Mouse (Mus musculus): ENCODE data around the gene Phactr2.

Phactr2 gene

DNA sequence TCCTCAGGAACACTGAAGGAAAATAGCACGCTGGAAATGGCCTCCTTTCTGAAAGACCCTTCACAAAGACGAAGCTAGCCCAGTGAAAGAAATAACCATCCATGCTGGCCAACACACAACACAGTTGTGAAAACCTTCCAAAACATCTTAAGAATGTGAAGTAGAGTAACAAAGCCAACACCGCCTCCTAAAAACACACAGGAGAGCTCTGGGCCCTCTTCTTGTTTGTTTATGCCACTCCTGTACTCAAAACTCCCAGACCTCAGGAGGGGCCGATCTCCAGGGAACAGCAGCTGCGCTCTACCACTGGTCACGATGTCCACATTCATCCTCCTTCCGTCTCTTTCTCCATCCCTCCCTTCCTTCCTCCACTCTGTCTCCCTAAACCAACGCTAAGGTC, 202.5 kb downstream of the Phactr2 start:
- DNase-seq: no peak

DNA sequence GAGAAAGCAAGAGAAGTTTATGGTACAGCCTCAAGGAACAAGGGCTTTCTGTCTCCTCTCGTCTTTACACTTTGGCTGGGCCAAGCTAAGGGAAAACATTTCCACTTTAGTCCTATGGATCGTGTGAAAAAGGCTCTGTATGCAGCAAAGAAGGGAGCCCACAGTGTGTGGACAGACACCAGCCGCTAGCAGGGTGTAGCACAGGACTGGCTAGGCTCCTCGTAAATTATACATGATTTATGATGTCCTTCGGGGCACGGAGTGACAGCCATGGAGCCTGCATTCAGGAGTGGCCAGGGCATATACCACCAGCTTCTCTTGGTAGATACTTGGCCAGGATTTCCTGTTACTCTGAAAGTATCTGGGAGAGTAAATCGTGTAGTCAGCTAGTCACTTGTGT, 203.1 kb downstream of the Phactr2 start:
- no peak for DNase-seq

DNA sequence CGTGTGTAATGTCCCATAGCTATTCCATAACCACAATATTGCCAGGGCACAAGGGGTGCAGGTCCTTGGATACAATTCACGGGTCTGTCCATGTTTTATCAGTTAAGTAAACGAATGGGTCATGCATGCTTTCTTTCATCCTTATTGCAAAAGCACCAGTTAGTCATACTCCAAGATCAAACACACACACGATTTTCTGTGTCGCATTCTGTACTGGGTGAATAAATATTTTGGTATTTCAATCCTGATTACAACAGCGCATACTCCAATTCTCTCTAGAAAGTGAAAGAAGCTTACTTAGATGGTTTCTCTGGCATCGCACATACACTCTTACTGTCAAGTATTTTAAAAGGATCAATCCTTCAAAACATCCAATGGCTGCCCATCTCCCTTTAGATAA, 203.9 kb downstream of the Phactr2 start:
- no peak for DNase-seq

DNA sequence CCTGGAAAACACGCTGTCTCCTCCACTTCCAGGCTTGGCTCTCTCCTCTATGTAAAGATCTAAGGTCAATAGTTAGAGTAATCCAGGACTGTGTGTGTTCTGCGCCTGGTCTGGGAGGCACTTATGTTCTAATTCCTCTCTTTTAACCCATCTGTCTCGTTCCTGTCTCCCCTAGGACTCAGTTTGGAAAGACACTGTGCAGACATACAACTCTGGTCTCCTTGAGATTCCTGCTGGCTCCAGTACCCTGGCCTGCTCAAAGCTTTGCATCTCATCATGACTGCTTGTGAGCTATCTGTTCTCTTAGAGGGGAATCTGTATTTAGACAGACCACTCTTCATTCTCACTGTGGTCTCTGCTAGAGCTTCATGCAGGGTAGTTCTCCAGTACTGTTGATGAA, 215.0 kb downstream of the Phactr2 start:
- DNase-seq: no peak

DNA sequence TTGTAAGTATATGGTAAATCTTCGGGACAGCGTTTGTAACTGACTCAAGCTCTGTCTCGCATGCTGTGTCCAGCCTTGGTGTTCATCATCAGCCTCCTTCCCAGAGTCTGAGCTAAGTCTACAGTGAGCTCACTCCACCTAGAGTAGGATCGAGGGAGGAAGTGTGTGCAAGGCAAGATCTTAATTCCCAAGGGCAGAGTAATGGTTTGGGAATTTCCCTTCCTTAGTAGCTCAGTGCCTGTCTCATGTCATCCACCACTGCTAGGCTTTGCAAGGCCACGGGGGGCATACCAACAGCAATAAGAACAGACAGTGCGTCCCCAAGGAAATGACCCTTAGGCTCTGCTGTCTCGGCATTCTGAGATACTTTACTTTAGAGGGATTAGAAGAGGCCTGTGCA, 218.0 kb downstream of the Phactr2 start:
- peak; percentile 11 to 27 for DNase-seq

DNA sequence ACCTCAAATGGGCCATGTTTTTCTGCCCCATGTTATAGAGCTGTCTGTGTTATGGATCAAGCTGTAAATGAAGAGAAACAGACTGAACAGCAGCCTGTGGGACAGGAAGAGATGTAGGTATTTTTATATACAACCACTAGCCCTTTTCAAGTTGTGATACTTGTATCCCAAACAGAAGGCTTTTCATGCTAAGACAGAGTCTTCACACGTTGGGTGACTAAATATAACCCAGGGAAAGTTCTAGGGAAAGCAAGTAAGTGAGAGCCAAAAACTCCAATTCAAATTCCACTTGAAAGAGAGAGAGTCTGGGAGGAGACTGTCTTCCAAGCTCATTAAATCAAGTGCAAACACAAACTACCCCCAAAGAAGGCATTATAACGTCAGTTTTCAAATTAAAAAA, 223.9 kb downstream of the Phactr2 start:
- DNase-seq: no peak

DNA sequence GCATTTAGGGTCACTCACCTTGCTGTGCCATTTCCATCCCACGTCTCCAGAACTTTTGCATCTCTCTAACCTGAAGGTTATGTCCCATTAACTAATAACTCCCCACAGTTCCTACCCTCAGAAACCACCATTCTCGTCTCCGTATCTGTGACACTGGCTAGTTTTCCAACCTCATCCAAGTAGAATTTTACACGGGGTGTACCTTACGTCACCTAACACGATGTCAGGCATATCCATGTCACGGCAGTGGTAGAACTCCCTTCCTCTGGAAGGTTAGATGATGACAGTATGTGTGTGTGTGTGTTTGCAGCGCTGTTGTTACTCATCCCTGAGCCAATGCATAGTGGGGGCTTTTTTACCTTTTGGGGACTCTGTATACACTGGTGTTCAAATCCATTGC, 225.1 kb downstream of the Phactr2 start:
- no peak for DNase-seq

DNA sequence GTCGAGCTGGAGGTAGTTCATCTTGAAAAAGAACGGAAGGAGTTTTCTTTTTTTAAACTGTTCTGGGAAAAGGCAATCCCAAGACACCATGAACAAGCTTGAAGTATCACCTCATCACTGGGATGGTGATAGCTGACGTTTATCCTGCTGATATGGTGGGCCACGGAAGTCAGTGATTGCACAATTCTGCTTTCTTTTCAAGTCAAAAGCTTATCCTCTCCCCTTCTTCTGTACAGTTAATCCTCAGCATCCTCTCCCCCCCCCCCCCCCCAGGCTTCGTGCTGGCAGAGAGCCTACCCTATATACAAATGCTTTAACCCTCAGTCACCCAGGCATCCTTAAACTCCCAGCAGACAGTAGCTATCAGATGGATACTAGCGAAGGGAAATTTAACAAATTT, 228.5 kb downstream of the Phactr2 start:
- DNase-seq: no peak

DNA sequence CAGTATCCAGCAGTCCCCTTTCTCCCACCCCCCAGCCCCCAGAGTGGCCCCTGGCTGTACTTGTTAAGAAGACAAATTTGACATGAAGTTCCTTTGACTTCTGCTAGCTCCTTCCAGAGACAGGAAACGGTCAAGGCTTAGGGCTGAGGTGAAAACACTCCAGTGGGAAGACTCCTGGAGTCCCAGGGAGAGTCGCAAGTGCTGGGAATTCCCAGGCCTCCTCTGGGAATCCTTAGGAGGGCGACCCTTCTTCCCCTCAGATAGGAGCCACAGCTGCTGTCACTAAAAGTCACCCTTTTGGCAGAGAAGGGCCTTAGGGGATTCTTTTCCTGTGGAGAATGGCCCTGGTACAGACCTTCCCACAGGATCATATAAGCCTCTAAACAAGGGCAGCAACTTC, 230.0 kb downstream of the Phactr2 start:
- peak in 1 of 2 experiments; percentile 14 for DNase-seq

DNA sequence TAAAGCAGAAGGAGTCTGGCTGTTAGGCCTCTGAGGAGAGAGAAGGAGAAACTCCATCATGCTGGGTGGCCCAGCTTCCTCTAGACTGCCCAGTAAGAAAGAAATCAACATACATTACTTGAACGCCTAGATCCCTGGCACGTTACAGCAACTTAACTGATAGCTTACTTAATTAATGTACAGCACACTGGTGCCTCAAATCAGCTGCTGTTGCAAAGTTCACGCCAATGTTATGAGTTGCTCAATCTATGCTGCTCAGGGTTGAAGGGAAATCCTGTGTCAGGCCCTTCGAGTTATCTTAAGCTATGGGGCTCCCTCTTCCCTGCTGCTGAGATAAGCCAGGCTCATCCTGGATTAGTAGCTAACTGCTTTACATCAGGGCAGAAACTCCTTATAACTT, 233.8 kb downstream of the Phactr2 start:
- DNase-seq: no peak

DNA sequence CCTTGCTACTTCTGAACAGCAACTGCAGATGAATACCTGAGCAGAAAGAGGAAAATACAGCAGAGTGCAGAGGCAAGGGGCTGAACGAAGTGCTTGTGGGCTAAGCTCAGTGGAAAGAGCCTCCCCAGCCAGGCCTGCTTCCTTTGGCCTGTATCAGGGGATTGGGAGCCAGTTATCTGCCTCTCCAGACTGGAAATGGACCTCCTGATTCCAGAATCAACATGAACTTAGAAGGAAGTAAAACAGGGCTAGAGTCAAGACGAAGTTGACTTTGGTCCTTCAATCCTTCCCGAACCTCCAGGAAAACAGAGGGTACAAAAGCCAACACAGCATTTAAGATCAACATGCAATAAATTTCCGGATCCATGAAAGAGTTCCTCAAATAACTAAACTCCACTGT, 236.0 kb downstream of the Phactr2 start:
- DNase-seq: no peak

DNA sequence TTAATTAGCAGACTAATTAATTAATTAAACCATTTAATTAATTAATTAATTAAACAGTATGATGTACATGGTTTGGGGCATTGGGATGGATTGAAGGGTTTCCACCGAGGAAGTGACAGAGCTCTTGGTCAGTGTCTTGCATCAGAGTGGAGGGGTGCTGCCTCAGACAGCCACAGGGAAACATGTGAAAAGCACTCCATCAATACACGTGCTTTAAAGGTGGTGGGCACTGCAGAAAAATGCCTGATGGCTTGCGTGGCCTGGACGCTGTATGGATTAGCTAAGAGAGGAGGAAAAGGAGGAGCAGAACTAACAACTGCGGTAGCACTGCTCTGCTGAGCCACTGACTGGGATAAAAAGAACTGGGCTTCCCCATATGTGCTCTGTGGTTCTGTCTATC, 237.3 kb downstream of the Phactr2 start:
- DNase-seq: no peak

DNA sequence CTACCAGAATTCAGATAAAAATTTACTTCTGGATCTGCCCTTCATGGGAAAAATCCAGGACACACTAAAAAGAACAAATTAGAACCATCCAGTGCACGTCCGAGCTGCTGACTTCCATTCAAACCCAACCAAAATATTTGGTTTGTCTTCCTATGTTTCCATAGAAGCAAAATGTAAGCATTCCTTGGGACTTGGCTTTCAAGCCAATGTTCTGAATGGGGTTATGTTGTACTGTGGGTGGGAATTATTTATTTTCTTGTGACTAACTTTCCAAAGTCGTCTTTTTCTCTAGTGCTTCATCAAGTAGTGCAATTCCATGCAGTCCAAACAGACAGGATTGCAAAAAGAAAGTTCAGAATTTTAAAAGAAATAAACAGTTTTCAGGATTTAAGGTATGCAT, 239.7 kb downstream of the Phactr2 start:
- no peak for DNase-seq

DNA sequence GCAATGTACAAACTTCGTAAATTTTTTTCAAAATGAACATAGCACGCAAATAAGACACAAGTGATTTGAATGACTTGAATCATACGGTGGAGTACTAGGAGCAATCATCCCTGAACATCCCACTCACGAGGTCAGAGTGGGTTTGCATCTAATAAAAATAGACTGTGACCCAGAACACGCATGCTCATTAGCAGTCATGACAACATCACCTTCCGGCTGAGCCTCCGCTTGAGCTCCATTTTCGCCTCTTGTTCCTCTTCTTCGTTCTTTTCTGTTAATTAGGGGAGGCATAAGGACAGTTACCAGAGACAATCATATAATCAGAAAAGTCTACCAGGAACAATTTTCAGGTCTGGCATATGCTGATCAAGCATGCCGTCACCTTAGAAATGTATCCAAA, 240.3 kb downstream of the Phactr2 start:
- no peak for DNase-seq

DNA sequence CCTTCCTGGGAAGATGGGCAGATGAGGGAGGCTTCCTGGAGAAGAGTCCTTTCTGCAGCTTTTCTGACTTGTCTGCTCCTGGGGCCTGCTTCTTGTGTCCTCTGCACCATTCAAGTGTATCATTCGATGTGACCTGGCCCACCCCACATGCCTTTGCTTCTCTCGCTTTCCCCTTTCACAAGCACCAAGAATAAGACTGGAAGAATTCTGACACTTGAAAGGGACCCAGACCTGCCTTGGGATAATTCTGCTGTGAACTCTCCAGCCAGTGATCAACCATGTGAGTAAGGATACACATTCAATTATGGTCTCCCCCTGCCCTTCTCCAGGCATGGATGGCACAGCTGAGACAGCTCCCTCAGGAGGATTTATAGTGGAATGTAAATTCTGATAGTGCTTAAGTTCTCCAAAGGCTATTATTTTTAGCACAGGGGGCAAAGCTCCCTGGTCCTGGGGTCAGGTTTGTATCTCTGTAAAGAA, 241.0 kb downstream of the Phactr2 start:
- DNase-seq: no peak

DNA sequence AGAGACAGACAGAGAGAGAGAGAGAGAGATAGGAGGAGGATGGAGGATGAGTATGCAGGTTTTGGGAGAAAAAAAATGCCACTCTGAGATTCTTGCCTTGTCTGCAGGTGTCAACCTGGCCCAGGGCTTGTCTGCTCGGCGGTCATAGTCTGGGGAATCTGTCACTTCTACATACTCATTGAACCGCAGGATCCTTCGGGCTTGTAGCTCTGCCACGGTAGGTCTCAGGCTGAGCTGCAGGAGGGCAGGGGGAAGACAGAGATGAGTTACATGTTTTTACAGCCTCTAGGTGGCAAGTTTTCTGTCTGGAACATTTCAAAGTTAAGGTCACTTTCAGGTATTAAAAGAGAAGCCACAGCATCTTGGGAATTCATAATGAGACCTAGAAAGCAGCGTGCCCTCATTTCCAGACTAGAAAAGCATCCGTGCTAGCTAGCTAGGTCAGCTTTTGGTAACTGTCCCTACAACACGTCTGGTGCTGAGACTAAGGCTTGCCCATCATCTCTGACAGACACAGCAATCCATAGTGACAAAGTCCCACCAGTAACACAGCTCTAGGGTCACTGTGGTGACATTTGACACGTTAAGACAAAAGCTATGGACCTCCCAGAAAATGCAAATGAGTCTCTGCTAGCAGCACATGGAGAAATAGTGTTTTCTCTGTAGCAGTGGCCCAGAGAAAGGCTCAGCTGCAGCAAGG, 241.6 kb downstream of the Phactr2 start:
- DNase-seq: no peak

DNA sequence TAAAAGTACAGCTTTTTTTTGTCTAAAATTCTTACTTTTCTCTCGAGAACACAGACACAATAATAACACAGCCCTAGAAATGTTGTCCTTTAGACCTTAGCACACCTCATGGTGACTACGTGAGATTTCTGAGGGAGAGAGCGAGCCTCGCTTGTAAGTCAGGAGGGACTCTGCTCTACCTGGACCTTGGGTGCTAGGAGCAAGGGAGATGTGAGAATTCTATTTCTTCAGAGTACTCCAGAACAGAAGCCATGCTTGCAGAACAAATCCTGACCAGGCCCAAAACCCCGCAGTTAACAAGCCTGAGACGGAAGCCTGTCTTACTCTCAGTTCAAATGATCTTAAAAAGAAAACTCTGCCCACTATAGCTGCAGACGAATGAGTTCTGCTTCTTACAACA, 243.5 kb downstream of the Phactr2 start:
- no peak for DNase-seq

DNA sequence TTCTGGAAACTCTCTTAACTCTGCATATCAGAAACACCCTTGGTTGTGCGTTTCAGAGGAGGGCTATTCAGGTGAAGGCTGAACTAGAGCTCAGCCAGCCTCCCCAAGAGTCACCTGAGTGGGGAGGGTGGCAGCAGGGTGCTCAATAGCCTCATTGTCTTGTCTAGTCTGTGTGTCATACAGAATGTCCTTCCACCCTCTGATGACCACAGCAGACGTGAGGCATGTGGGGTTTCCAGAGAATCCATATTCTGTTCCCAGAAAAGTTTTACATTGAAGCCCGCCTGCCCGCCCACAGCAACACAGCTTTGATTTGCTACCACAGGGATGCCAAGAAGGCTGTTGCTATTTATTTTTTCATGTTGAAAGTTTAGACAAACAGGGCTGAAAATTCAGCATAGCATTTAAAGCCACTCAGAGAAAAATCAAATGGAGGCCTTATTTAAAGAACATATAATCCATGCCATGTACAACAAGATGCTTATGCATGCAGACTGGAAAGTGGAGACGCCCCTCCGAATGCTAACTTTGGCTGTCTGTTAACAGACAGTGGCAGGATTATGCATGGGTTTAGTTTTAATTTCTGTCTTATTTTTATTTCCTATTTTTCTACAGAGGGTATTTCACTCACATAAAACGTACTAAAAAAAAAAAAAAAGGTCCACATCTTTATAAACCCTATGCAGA, 248.7 kb downstream of the Phactr2 start:
- no peak for DNase-seq

DNA sequence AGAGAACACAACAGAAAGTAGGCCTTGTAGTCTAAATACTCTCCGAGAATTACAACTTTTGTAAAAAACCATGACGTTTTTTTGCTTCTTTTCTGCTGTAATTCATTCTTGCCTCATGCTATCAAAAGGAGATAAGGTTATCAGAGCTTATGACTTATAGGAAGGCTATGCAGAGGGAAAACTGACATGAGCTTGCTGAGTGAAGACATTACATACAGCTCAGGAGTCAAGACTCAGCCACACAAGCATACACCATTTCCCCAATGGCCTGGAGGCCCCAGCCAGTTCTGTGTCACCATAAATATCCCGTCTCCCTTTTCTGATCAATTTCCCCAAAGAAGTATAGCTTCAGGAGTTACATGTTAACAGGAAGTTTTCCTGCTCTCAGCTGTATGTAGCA, 252.1 kb downstream of the Phactr2 start:
- DNase-seq: no peak

DNA sequence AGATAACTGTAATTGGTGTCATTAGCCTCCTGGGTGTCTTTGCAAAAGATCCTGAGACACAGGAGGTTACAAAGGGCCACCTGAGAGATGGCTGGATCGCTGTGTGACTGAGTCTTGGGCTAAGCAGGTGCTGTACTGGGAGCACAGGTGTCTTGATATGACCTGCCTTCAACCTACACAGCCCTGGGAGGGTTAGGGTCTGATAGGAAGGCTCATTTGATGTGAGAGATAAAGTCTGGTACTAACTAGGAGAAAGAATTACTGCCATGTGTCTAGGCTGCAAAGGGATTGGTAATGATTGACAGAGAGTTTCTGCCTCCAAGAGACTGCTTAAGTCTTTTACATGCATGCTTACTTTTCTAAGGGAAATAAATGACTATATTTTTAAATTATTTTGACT, 254.2 kb downstream of the Phactr2 start:
- DNase-seq: no peak

DNA sequence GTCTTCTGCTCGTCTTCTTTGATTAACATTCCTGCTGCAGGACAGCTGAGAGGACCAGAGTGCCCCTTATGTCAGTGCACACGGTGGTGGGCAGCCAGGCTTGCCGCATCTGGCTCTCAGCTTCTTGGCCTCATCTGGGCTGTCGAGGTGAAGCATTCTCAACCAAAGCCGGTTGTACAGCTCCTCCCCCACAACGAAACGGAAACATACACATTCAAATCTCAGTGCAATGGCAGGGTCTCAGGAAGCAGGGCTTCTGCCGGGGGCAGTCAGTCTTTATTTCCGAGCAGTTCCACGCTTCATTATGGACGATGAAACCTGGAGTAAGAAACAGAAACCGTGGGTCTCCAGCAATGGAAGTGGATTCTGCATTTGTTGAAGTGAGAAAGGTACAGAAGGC, 260.3 kb downstream of the Phactr2 start:
- no peak for DNase-seq

DNA sequence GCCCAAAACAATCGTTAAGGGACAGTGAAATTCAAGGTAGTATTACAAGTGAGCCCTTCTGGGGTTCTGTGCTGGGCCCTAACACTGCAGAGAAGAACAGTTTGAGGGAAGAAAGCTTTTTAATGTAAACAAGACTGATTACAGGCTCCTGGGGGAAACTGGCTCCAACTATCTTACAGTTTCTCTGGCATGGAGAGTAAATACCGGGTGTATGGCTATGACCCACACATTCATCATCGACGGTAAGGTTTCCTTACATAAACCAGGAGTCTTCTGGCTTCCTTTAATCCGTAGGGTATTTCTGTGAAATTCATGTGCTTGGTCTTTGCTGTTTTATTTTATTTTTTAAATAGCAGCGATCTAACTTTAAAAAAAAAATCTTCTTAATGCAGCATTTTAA, 261.4 kb downstream of the Phactr2 start:
- DNase-seq: no peak

DNA sequence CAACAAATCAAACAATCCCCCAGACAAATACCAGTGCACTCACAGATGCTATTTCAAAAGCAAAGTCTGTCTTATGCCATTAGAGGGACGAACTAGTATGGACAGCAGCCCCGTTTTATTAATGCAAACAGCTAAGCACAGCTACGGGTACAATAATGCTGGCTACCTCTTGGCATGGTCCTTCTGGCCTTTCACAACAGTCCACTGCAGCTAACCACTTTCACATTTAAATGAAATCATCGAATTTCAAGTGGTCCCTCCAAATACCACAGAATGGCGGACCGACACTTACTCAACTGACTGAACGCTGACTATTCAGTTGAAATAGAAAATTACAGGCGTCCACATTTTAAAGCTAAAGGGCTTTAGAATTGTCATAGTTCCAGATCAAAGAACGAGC, 261.9 kb downstream of the Phactr2 start:
- DNase-seq: no peak

DNA sequence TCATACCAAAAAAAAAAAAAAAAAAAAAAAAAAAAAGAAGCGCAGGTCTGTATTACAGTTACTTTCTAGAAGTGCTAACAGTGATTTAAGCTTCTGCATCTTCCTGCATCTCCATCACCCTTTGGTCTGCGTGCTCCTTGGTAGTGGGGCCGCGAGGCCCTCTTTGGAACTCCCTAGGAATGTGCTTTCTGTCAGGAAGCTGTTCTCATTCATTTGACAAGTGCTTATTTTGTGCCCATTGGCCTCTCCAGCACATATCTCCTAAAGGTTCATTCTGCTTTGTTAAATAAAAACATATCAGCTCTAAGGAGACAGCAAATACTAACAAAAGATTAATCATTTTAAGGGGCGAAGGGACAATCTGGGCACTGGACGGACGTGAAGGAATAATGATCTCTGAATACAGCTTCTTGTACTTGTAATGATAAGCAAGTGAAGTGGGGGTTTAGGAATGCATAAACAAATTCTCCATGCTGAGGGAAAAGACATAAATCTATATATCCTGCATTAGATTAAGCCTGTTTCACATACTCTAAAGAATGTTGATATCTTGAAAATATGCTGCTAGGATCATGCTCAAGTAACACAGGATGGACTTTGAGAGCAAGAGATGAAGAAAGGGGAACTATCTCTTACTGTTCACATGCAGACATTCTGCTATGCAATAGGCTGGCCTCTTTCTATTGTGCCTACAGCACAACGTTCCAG, 264.1 kb downstream of the Phactr2 start:
- no peak for DNase-seq

Measured in kidney, postnatal 4 days (tissue).